ENCODE assay signal across 26 mouse cellular contexts in the genomic region with DNA sequence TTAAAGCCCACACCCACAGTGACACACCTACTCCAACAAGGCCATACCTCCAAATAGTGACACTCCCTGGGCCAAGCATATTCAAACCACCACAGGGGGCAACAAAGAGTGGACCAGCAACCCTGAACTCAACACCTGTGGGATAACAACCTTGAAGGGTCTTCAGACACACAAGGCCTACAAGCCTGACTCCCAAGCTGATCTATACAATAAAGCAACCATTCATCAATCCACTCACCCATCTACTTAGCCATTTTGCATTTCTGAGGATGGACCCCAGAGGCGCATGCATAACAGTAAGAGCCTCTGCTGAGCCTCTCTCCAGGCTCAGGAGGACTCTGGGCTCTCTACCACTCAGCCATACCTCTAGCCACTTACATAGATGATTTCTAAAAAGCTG.
"Had no signal": no experiment of that assay in that cellular context is flagged by ENCODE, and none has a peak within 500 bp of the region (broad histone marks: within the 10 kb centered on the region; RNA-seq: fewer than 3 reads in every experiment).

No protein-coding gene starts in this region.

- ATAC-seq: forebrain, embryonic 13.5 days; forebrain, embryonic 14.5 days; forebrain, embryonic 15.5 days; forebrain, embryonic 16.5 days; forebrain, postnatal 0 days had no signal

- H3K36me3 ChIP-seq: embryonic facial prominence, embryonic 10.5 days; embryonic facial prominence, embryonic 12.5 days; embryonic facial prominence, embryonic 13.5 days; embryonic facial prominence, embryonic 15.5 days; forebrain, embryonic 12.5 days; forebrain, embryonic 15.5 days; heart, embryonic 10.5 days had no signal

- H3K4me2 ChIP-seq: embryonic facial prominence, embryonic 12.5 days; embryonic facial prominence, embryonic 13.5 days; embryonic facial prominence, embryonic 15.5 days; forebrain, embryonic 12.5 days; forebrain, embryonic 13.5 days; forebrain, embryonic 15.5 days had no signal

- DNase-seq: cerebellum, adult 9-11 months; cerebellum, postnatal 14 days; cerebellum, postnatal 25 days; cerebellum, postnatal 36 days; embryo, embryonic 11 days; forebrain, postnatal 0 days; gastrocnemius, adult 2 months; gastrocnemius, postnatal 10 days; gastrocnemius, postnatal 14 days; gastrocnemius, postnatal 25 days; gastrocnemius, postnatal 36 days; heart, adult 11 months; heart, adult 18-20 months; heart, adult 2 months had no signal

- H3K4me3 ChIP-seq: embryonic facial prominence, embryonic 10.5 days; embryonic facial prominence, embryonic 12.5 days; embryonic facial prominence, embryonic 13.5 days; embryonic facial prominence, embryonic 15.5 days; erythroblast, embryonic 14.5 days; forebrain, embryonic 10.5 days; forebrain, embryonic 12.5 days; forebrain, embryonic 13.5 days; forebrain, embryonic 15.5 days; gastrocnemius, adult 2 months; heart, adult 2 months; heart, embryonic 10.5 days had no signal

- H3K9me3 ChIP-seq: embryonic facial prominence, embryonic 10.5 days; embryonic facial prominence, embryonic 12.5 days; embryonic facial prominence, embryonic 13.5 days; embryonic facial prominence, embryonic 15.5 days; forebrain, embryonic 10.5 days; forebrain, embryonic 12.5 days; forebrain, embryonic 13.5 days; forebrain, embryonic 15.5 days; heart, embryonic 10.5 days had no signal

- H3K27me3 ChIP-seq: embryonic facial prominence, embryonic 12.5 days; embryonic facial prominence, embryonic 13.5 days; embryonic facial prominence, embryonic 15.5 days; forebrain, embryonic 12.5 days; forebrain, embryonic 13.5 days; forebrain, embryonic 15.5 days had no signal

- H3K9ac ChIP-seq: embryonic facial prominence, embryonic 12.5 days; embryonic facial prominence, embryonic 13.5 days; embryonic facial prominence, embryonic 15.5 days; forebrain, embryonic 12.5 days; forebrain, embryonic 13.5 days; forebrain, embryonic 15.5 days; forebrain, postnatal 0 days had no signal

- H3K27ac ChIP-seq: embryonic facial prominence, embryonic 10.5 days; embryonic facial prominence, embryonic 12.5 days; embryonic facial prominence, embryonic 13.5 days; embryonic facial prominence, embryonic 15.5 days; forebrain, embryonic 10.5 days; forebrain, embryonic 12.5 days; forebrain, embryonic 13.5 days; forebrain, embryonic 15.5 days; gastrocnemius, adult 2 months; heart, adult 2 months; heart, embryonic 10.5 days had no signal
